In genomic region chr19:6306586-6306985, GRCm38 (mm10) we compare ENCODE assay signal across 8 mouse cellular contexts. TPM values are rescaled to one million over a fixed set of nuclear protein-coding genes. Genes with fewer than 3 reads are reported as not detected.
DNase-seq lines count a peak whose midpoint lies in the region; ATAC-seq and TF ChIP-seq lines count a peak whose summit lies in the region.

No protein-coding gene starts in this region.

- H3K27ac ChIP-seq in heart, postnatal 0 days (ENCODE audit: low read depth), result peak overlapping the region; percentile 63
- peak overlapping the region; percentile 59 for H3K27ac ChIP-seq in small intestine, adult 2 months (ENCODE audit: insufficient read depth, low read depth, low read length)

- no peak for TF ChIP-seq POLR2A in brain, embryonic 14.5 days (IDR thresholded peaks at IDR 0.05; ENCODE audit: borderline replicate concordance, extremely low read depth, insufficient read depth, insufficient read length, poor library complexity, severe bottlenecking)
- peak; percentile 44; the same call in 1 of the 2 replicates for TF ChIP-seq POLR2A in small intestine, adult 2 months (IDR thresholded peaks at IDR 0.05; ENCODE audit: low read depth, low read length)

- peak overlapping the region; percentile 79 for H3K9ac ChIP-seq in heart, postnatal 0 days (replicated peaks; ENCODE audit: low read depth, low read length)

- peaks cover 67% of the 10 kb centered on the region for H3K4me1 ChIP-seq in erythroblast, embryonic 14.5 days (ENCODE audit: control insufficient read depth)
- H3K4me1 ChIP-seq in heart, postnatal 0 days (ENCODE audit: control insufficient read depth, insufficient read depth), result no peaks in the 10 kb centered on the region
- H3K4me1 ChIP-seq in small intestine, adult 2 months (ENCODE audit: control insufficient read depth, insufficient read depth, insufficient read length, low read length), result peaks cover 10% of the 10 kb centered on the region; the same call in 1 of the 2 replicates

- TF ChIP-seq CTCF in brain, embryonic 14.5 days (IDR thresholded peaks at IDR 0.05; ENCODE audit: borderline replicate concordance, extremely low read depth, insufficient read depth, insufficient read length), result peak; percentile 66
- peak; percentile 67 for TF ChIP-seq CTCF in heart, postnatal 0 days (IDR thresholded peaks at IDR 0.05; ENCODE audit: low read depth)
- TF ChIP-seq CTCF in small intestine, adult 2 months (IDR thresholded peaks at IDR 0.05; ENCODE audit: extremely low read depth, insufficient read length, insufficient replicate concordance, low read depth, low read length), result peak; percentile 73; the same call in 1 of the 2 replicates

- H3K4me3 ChIP-seq in erythroblast, embryonic 14.5 days (replicated peaks), result peak overlapping the region; percentile 80
- H3K4me3 ChIP-seq in heart, postnatal 0 days (ENCODE audit: low read depth, low read length), result peak overlapping the region; percentile 56
- H3K4me3 ChIP-seq in small intestine, adult 2 months (ENCODE audit: low read depth, low read length), result peak overlapping the region; percentile 80

- peak overlapping the region; percentile 88 for H3K4me2 ChIP-seq in heart, postnatal 0 days (ENCODE audit: low read depth, low read length)

- peaks cover 28% of the 10 kb centered on the region for H3K36me3 ChIP-seq in erythroblast, embryonic 14.5 days (ENCODE audit: control insufficient read depth)
- H3K36me3 ChIP-seq in heart, postnatal 0 days (replicated peaks; ENCODE audit: control insufficient read depth, insufficient read depth, low read length), result no peaks in the 10 kb centered on the region; the same call in 1 of the 2 replicates
- peaks cover 17% of the 10 kb centered on the region for H3K36me3 ChIP-seq in small intestine, adult 2 months (ENCODE audit: control insufficient read depth, insufficient read depth, low read length)

- peak; percentile 87 for DNase-seq in Muller cell, postnatal 12 days (ENCODE audit: inconsistent ontology term)
- peak; percentile 72 for DNase-seq in brain, embryonic 14.5 days (ENCODE audit: low read depth)
- DNase-seq in heart, postnatal 0 days (ENCODE audit: low spot score), result peak; percentile 67
- peak; percentile 84 to 91 for DNase-seq in kidney, postnatal 25 days
- DNase-seq in adipocyte (ENCODE audit: low spot score), result no peak

- no peaks in the 10 kb centered on the region for H3K9me3 ChIP-seq in erythroblast, embryonic 14.5 days (ENCODE audit: control insufficient read depth, low read length)
- H3K9me3 ChIP-seq in heart, postnatal 0 days (replicated peaks; ENCODE audit: control insufficient read depth, low read length), result no peaks in the 10 kb centered on the region

- ATAC-seq in heart, postnatal 0 days (ENCODE audit: insufficient read depth, low read depth), result peak; percentile 66
- peak; percentile 77 for ATAC-seq in megakaryocyte progenitor cell, adult 5-6 weeks (replicated peaks; ENCODE audit: poor library complexity)

- no peak for TF ChIP-seq EP300 in heart, postnatal 0 days (IDR thresholded peaks at IDR 0.05; ENCODE audit: low read depth)

- WGBS in heart, postnatal 0 days, result 0% methylated on average over 33 of the region's 34 CpGs
- under 1% methylated on average over 33 of the region's 34 CpGs for WGBS in small intestine, adult 2 months

- H3K27me3 ChIP-seq in erythroblast, embryonic 14.5 days (ENCODE audit: control insufficient read depth), result no peaks in the 10 kb centered on the region
- no peaks in the 10 kb centered on the region for H3K27me3 ChIP-seq in heart, postnatal 0 days (ENCODE audit: control insufficient read depth, insufficient read depth, low read length)
- H3K27me3 ChIP-seq in small intestine, adult 2 months (ENCODE audit: control insufficient read depth, insufficient read depth, low read length), result no peaks in the 10 kb centered on the region

RNA-seq across cellular contexts. Expression of gene Cdc42bpg, which starts 0.3 kb away (rescaled TPM):
- polyA plus RNA-seq in brain, embryonic 14.5 days (2012; rRNA removed), result 4.4 and 6.5 TPM in 2 replicates
- 0.62 and 0.69 TPM in 2 replicates for polyA plus RNA-seq in erythroblast, embryonic 14.5 days (2012)
- total RNA-seq in heart, postnatal 0 days (2014; rRNA removed; ENCODE audit: low replicate concordance), result 4.8 and 9.5 TPM in 2 replicates
- polyA plus RNA-seq in heart, postnatal 0 days (2015; fragmentation: Nextera tagmentation; extraction: Ambion mirVana), result 0.49 and 0.51 TPM in 2 replicates
- total RNA-seq in megakaryocyte progenitor cell, adult 5-6 weeks (2015), result 1.3 and 2.0 TPM in 2 replicates
- total RNA-seq in megakaryocyte progenitor cell, adult 5-6 weeks (2017), result 3.2 and 3.5 TPM in 2 replicates
- 26.0 and 53.2 TPM in 2 replicates for polyA plus RNA-seq in small intestine, adult 2 months (2012; rRNA removed)

RNA-seq across cellular contexts. Expression of gene Men1, which starts 28.2 kb away (rescaled TPM):
- 105 and 129 TPM in 2 replicates for polyA plus RNA-seq in brain, embryonic 14.5 days (2012; rRNA removed)
- 6.4 and 8.3 TPM in 2 replicates for polyA plus RNA-seq in erythroblast, embryonic 14.5 days (2012)
- 20.6 and 46.5 TPM in 2 replicates for total RNA-seq in heart, postnatal 0 days (2014; rRNA removed; ENCODE audit: low replicate concordance)
- 20.1 and 20.3 TPM in 2 replicates for polyA plus RNA-seq in heart, postnatal 0 days (2015; fragmentation: Nextera tagmentation; extraction: Ambion mirVana)
- 22.9 and 23.6 TPM in 2 replicates for total RNA-seq in megakaryocyte progenitor cell, adult 5-6 weeks (2015)
- total RNA-seq in megakaryocyte progenitor cell, adult 5-6 weeks (2017), result 27.2 and 27.9 TPM in 2 replicates
- 23.6 and 38.5 TPM in 2 replicates for polyA plus RNA-seq in small intestine, adult 2 months (2012; rRNA removed)

RNA-seq across cellular contexts. Expression of gene Ehd1, which starts 30.1 kb away (rescaled TPM):
- 200 and 212 TPM in 2 replicates for polyA plus RNA-seq in brain, embryonic 14.5 days (2012; rRNA removed)
- polyA plus RNA-seq in erythroblast, embryonic 14.5 days (2012), result 31.6 and 32.9 TPM in 2 replicates
- 127 and 200 TPM in 2 replicates for total RNA-seq in heart, postnatal 0 days (2014; rRNA removed; ENCODE audit: low replicate concordance)
- 56.4 and 60.3 TPM in 2 replicates for polyA plus RNA-seq in heart, postnatal 0 days (2015; fragmentation: Nextera tagmentation; extraction: Ambion mirVana)
- total RNA-seq in megakaryocyte progenitor cell, adult 5-6 weeks (2015), result 11.8 and 14.4 TPM in 2 replicates
- total RNA-seq in megakaryocyte progenitor cell, adult 5-6 weeks (2017), result 39.4 and 40.9 TPM in 2 replicates
- polyA plus RNA-seq in small intestine, adult 2 months (2012; rRNA removed), result 315 and 714 TPM in 2 replicates

RNA-seq across cellular contexts. Expression of gene Map4k2, which starts 34.3 kb away (rescaled TPM):
- polyA plus RNA-seq in brain, embryonic 14.5 days (2012; rRNA removed), result 110 and 154 TPM in 2 replicates
- polyA plus RNA-seq in erythroblast, embryonic 14.5 days (2012), result 1.2 and 2.1 TPM in 2 replicates
- total RNA-seq in heart, postnatal 0 days (2014; rRNA removed; ENCODE audit: low replicate concordance), result 48.4 and 59.1 TPM in 2 replicates
- 9.6 and 10.1 TPM in 2 replicates for polyA plus RNA-seq in heart, postnatal 0 days (2015; fragmentation: Nextera tagmentation; extraction: Ambion mirVana)
- total RNA-seq in megakaryocyte progenitor cell, adult 5-6 weeks (2015), result 15.8 and 16.3 TPM in 2 replicates
- total RNA-seq in megakaryocyte progenitor cell, adult 5-6 weeks (2017), result 30.5 and 45.4 TPM in 2 replicates
- polyA plus RNA-seq in small intestine, adult 2 months (2012; rRNA removed), result 41.0 and 77.3 TPM in 2 replicates

RNA-seq across cellular contexts. Expression of gene Sf1, which starts 56.9 kb away (rescaled TPM):
- polyA plus RNA-seq in brain, embryonic 14.5 days (2012; rRNA removed), result 147 and 220 TPM in 2 replicates
- 134 and 140 TPM in 2 replicates for polyA plus RNA-seq in erythroblast, embryonic 14.5 days (2012)
- total RNA-seq in heart, postnatal 0 days (2014; rRNA removed; ENCODE audit: low replicate concordance), result 41.8 and 94.6 TPM in 2 replicates
- polyA plus RNA-seq in heart, postnatal 0 days (2015; fragmentation: Nextera tagmentation; extraction: Ambion mirVana), result 31.8 and 38.3 TPM in 2 replicates
- 268 and 287 TPM in 2 replicates for total RNA-seq in megakaryocyte progenitor cell, adult 5-6 weeks (2015)
- total RNA-seq in megakaryocyte progenitor cell, adult 5-6 weeks (2017), result 156 and 192 TPM in 2 replicates
- 99.0 and 171 TPM in 2 replicates for polyA plus RNA-seq in small intestine, adult 2 months (2012; rRNA removed)
